Mouse (Mus musculus): ENCODE results near the gene Mpp3.

Mpp3 gene

GRCm38 (mm10) chr11:101976949-101977348 lies 51.3 kb downstream of the Mpp3 start:
- no peak for DNase-seq (ENCODE audit: low spot score)

- DNase-seq (ENCODE audit: low spot score) = no peak
Measured at GRCm38 (mm10) chr11:101974923-101975322, 53.3 kb downstream of the Mpp3 start.

DNA sequence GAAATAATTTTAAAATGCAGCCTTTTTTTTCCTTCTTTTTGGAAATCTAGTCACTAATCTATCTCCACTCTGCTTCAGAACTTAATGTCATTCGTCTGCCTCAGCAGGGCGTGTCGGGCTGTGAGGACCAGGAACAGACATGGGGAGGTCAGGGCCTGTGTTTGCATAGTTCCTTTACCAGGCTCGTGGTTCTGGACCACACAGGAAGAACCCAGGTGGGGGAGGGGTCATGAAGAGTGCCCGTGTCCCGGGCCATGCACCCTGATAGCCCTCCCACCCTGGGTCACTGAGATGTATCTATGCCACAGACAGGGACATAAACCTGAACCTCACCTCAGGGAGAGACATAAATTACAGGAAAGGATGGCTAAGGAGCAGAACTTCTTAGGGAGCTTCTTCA lies 54.1 kb downstream of the Mpp3 start:
- DNase-seq (ENCODE audit: low spot score) = no peak

DNA sequence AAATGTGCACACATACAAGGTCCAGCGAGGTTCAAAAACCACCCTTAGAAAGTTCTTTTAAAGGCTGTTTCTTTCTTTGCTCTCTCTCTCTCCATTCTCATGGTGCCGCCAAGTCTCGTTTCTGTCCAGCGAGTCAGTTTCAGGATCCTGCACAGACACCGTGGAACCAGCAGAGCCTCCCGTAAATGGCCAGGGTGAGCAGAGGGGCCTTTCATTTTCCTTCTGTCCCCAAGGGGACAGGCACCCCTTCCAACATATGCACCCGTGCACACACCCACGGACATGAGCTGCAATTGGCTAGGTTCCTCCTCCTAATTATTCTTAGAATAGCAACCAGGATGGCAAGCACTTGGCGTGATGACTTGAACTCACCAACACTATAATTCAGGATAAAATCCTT lies 54.8 kb downstream of the Mpp3 start:
- DNase-seq (ENCODE audit: low spot score) = no peak

DNA sequence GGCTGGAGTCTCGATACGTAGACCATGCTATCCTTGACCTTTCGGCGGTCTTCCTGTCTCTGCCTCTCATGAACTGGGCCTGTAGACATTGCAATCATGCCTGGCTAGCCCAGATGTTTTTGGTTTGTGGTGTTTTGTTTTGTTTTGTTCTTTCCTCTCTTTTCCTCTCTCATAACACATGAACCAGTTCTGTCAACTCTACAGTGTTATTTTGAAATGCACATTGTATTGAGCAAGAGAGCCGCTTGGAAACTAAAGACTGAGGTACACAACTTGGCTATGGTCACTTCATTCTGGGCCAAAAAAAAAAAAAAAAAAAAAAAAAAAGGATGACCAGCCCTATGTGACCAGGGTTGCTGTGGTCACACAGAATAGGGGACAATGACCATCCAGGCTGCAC lies 55.6 kb downstream of the Mpp3 start:
- no peak for DNase-seq (ENCODE audit: low spot score)

DNA sequence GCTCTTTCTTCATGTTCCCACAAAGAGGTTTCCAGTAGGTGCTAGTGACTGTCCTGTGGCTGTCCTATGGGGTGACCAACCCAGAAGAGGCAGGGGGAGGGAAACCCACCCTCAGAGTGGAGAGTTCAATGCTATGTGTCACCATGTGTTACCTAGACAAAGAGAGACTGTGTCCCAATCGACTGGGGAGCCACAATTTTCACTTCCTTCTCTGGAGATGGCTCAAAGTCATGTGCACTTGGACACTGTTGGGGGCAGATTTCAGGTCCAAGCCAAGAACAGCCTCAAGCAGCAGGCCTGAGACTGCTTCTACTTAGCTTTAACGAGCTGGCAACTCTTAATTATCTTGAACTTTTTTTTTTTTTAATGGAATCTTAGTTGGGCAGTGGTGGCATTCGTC lies 56.2 kb downstream of the Mpp3 start:
- no peak for DNase-seq (ENCODE audit: low spot score)

DNA sequence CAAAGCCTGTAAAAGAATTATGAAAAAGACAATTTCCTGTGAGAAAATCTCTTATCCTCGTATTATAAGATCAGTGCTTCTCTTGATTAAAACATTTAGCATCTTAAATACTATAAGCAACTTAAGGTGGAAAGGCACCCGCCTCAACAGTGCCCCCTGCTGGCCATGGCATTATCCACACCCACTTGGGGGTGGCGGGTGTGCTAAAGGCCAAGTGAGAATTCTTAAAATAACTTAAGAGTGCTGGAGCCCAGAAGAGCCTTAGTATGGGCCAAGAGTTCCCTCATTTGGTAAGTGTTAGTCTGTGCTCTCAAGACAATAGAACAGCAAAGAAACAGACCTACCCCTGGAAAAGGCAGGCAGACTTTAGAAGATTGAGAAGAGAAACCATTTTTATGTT lies 56.9 kb downstream of the Mpp3 start:
- no peak for DNase-seq (ENCODE audit: low spot score)

DNA sequence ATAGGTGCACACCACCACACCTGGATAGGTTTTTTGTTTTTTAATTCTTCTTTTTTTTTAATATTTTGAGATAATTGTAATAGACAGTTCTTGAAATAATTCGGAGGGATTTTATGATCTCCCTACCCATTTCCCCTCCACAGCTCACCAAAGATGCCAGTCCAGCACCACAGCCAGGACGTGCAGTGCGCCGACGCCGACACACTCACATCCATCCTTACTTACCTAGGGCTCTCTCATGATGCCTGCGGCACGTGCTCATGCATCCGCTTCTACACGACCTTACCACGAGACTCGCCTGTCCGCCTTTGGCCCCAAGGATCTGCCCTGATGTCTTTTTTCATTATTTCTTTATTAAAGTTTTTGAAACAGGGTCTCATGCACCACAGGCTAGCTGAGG lies 58.4 kb downstream of the Mpp3 start:
- DNase-seq (ENCODE audit: low spot score) = no peak

- DNase-seq (ENCODE audit: low spot score) = peak; percentile 41
Measured at GRCm38 (mm10) chr11:101968791-101969190, 59.5 kb downstream of the Mpp3 start.

GRCm38 (mm10) chr11:101968311-101968710 lies 60.0 kb downstream of the Mpp3 start:
- DNase-seq (ENCODE audit: low spot score) = no peak

- DNase-seq (ENCODE audit: low spot score) = no peak
Measured at GRCm38 (mm10) chr11:101966965-101967614, 61.2 kb downstream of the Mpp3 start, which contains the start of gene Sost. Gene Sost (minus strand): TSS chr11:101967015.

DNA sequence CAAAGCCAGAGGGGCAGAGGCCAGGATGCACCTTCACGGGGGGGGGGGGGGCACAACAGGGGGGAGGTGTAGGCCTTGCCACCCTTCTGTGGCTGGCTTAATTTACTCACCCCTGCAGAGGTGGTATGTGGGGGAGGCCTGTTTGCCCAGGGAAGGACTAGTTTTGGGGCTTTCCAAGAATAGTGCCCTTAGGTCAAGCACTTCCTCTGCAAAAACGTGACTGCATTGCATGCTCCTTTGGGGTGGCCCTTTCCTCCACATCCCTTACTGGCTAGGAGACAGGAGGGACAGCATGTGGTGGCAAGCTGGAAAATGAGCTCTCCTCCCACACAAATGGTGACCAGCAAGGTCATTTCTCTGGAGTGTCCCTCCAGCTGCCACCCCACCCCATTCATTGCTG lies 62.7 kb downstream of the Mpp3 start:
- DNase-seq (ENCODE audit: low spot score) = no peak

- DNase-seq (ENCODE audit: low spot score) = no peak
Measured at GRCm38 (mm10) chr11:101964647-101965046, 63.6 kb downstream of the Mpp3 start.

DNA sequence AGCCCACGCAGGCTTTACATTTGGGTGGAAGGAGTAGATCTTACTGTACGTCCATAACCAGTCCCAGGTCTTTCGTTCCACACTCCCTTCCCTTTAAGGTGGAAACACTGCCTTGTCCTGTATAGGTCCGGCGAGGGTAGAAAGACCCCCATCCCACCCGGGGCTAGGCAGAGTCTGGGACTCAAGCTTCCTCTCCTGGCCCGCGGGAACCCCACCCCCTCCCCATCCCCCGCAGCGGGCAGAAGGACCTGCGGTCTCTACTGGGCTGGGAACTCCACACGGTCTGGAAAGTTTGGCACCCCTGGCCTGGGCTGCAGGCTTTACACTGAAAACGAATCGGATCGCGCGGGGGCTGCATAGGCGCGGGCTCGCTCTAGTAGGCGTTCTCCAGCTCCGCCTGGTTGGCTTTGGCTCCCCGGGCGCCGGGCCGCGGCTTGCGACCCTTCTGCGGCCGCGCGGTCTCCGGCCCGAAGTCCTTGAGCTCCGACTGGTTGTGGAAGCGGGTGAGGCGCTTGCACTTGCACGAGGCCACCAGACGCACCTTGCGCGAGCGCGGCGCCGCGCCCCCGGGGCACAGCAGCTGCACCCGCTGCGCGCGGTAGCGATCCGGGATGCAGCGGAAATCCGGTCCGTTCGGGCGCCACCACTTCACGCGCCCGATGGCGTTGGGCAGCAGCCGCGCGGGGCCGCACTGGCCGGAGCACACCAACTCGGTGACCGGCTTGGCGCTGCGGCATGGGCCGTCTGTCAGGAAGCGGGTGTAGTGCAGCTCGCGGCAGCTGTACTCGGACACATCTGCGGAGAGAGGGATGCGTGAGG lies 64.6 kb downstream of the Mpp3 start:
- no peak for DNase-seq (ENCODE audit: low spot score)

DNA sequence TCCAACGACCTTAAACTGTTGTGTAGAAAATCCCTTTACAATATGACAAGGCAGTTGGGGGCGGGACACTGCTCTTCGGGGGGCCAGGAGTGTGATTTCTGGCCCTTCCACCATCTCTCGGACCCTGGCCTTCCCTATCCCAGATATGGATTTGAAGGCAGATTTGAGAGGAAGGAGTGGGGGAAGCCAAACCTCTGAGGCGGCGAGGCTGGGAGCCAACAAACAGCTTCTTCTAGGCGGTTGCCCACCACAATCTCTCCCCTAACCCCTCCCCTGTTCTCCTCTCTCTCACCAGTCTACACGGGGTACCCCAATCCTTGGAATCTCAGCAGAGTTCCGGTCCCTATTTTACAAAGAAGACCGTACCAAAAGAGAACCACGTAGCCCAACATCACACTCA lies 65.2 kb downstream of the Mpp3 start:
- no peak for DNase-seq (ENCODE audit: low spot score)

- DNase-seq (ENCODE audit: low spot score) = no peak
Measured at GRCm38 (mm10) chr11:101957476-101957875, 70.8 kb downstream of the Mpp3 start.

GRCm38 (mm10) chr11:101953441-101953840 lies 74.8 kb downstream of the Mpp3 start:
- DNase-seq (ENCODE audit: low spot score) = no peak

- no peak for DNase-seq (ENCODE audit: low spot score)
Measured at GRCm38 (mm10) chr11:101952541-101953341, 75.5 kb downstream of the Mpp3 start.

- DNase-seq (ENCODE audit: low spot score) = no peak
Measured at GRCm38 (mm10) chr11:101950021-101950420, 78.2 kb downstream of the Mpp3 start.

All from ovary, postnatal 10 days (tissue).